Mouse (Mus musculus) olfactory bulb, adult 2 months (tissue): Measurements from ENCODE around the gene Arhgef3. TPM values are rescaled to one million over a fixed set of nuclear protein-coding genes. Genes with fewer than 3 reads are reported as not detected.
A peak's percentile ranks its signal among the peaks of the same experiment; 100 is the strongest.

Experiments
- H3K27ac ChIP-seq: fragments of 200-500 bp; 2 replicates; pipeline ENCODE4 v1.5.1; 2012; ENCODE audit warnings: low read depth, low read length; ENCODE audit not compliant: insufficient read depth
- H3K4me1 ChIP-seq: fragments of 200-500 bp; 2 replicates; pipeline ENCODE4 v1.6.1; 2012; ENCODE audit warnings: low read length; ENCODE audit not compliant: control insufficient read depth, insufficient read depth
- H3K4me3 ChIP-seq: fragments of 200-500 bp; 2 replicates; pipeline ENCODE4 v1.5.1; 2012; ENCODE audit warnings: mild to moderate bottlenecking, low read depth, low read length, moderate library complexity; ENCODE audit not compliant: insufficient read depth
- CTCF ChIP-seq: fragments of 200-500 bp; IDR thresholded peaks from 2 replicates; pipeline ENCODE4 v1.5.1; 2012; ENCODE audit warnings: low read depth, mild to moderate bottlenecking, low read length, moderate library complexity; ENCODE audit not compliant: insufficient read depth
- POLR2A ChIP-seq: fragments of 200-500 bp; IDR thresholded peaks from 2 replicates; pipeline ENCODE4 v1.6.1; 2012; ENCODE audit warnings: mild to moderate bottlenecking, low read depth, low read length, moderate library complexity; ENCODE audit not compliant: insufficient read depth
- WGBS: fragments of 180-500 bp; shearing (Covaris S2); methylation state at CpG from one replicate; pipeline ENCODE4 v1.1.7; 2018; 5-methylcytosine and 5-hydroxymethylcytosine counted together
- polyA plus RNA-seq: library from polyadenylated mRNA; stranded (reverse); fragments of >200 nt; gene quantifications from 2 replicates; pipeline ENCODE4 v1.2.4, GENCODE M21; 2012; ENCODE audit warnings: low replicate concordance; ENCODE audit not compliant: missing spikeins, insufficient read depth, insufficient read length

Gene Arhgef3
- polyA plus RNA-seq, 1 experiment: not detected

DNA sequence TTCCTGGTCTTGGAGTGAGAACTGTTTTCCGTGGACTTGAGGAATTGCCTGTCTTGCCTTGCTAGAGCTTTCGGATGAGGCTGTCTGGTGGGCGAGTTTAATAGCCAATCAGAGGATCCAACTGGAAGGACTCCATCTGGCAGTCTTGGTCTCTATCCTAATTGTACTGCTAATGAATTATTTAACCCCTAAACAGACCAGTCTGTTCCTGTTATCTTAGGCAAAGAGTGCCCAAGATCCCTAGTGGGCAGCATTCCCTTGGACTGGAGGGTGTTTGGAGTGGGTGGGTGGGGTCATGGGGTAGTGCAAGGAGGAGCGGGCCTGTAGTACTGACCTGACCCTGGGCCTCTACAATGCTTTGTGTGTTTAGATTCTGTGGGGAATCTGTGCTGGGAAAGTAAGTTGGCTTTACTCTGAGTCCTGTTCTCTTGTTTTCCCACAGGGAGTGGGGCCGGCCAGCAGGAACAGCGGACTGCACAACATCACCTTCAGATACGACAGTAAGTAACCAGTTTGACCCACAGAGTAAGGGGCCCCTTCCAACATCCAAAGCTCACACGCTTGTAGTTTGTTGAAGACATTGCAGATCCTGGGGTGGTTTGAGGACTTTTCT, 38.7 kb upstream of the Arhgef3 start:
- TF ChIP-seq CTCF: no peak
- TF ChIP-seq POLR2A: no peak
- 60% methylated on average over 8 of the region's 8 CpGs for WGBS
- no peak overlapping the region for H3K27ac ChIP-seq

DNA sequence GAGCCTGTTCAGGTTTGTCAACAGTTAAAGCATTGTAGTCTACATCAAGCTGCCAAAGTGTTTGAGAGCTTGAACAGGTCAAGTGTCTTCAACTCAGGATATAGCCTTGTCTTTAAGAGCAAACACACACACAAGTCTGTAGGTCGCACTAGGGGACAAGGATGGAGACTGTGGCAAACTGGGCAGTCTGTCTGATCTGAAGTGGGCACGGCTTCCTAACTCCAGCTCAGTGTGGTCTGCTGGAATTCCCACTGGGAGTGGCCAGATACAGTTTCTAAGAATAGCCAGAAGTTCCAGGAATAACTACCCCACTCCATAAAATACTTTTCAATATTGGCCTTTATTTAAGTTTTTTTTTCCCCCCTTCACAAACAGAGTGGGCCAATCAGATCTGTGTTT, 38.2 kb upstream of the Arhgef3 start:
- Histone ChIP-seq H3K4me1 (no peaks in the 10 kb centered on the region), H3K4me3 (no peak overlapping the region), H3K27ac (no peak overlapping the region)
- 86% methylated on average over 2 of the region's 2 CpGs for WGBS
- TF ChIP-seq CTCF (no peak), POLR2A (no peak)

More for the DNA sequence above, 38.7 kb upstream of the Arhgef3 start:
- Histone ChIP-seq H3K4me3 (no peak overlapping the region), H3K4me1 (no peaks in the 10 kb centered on the region)

DNA sequence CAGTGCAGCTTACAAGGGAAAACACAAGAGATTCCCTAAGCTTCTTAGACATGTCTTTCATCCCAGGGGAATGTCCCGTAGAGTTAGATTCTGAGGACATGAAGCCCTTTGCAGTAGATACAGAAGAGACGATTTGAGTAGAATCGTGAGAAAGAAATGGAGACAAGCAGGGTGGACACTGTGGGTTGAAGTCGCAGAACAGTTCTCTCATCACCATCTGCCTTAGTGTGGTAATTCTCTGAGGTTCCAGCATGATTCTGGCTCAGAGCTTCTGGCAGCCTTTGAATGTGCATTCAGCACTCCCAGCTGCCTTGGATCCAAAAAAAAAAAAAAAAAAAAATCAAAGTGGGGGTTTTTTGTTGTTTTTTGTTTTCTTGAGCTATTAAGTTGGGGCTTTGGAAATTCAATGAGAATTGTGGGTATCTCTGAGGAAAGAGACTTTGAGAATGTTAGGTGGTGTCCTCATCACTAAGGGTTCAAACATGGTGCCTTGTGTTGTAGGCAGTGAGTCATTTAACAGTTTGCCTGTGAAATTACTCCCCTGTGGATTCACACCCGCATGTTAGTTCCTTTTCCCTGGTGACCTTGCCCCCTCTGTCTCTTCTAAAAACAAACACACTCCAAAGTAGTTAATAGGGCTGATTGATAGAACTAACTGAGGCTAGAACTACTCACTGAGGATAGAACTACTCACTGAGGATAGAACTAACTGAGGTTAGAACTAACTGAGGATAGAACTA, 33.0 kb upstream of the Arhgef3 start:
- H3K4me3 ChIP-seq: no peak overlapping the region
- H3K27ac ChIP-seq: no peak overlapping the region
- no peaks in the 10 kb centered on the region for H3K4me1 ChIP-seq
- no peak for TF ChIP-seq CTCF
- 45% methylated on average over 5 of the region's 5 CpGs for WGBS

DNA sequence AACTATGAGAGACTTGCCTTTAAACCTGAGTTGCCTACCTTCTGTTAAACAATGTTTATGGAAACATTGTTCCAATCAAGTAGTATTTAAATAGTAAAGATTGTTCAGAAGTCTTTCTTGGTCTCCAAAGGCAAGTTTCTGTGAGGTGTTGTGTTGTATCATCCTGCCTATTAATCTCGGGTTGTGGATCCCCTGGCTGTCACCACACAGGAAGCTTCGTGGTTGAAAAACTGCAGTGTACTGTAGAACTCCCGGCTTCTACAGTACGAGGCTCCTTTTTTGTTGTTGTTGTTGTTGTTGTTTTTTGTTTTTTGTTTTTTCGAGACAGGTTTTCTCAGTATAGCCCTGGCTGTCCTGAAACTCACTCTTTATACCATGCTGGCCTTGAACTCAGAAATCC, 29.2 kb upstream of the Arhgef3 start:
- TF ChIP-seq CTCF: no peak

DNA sequence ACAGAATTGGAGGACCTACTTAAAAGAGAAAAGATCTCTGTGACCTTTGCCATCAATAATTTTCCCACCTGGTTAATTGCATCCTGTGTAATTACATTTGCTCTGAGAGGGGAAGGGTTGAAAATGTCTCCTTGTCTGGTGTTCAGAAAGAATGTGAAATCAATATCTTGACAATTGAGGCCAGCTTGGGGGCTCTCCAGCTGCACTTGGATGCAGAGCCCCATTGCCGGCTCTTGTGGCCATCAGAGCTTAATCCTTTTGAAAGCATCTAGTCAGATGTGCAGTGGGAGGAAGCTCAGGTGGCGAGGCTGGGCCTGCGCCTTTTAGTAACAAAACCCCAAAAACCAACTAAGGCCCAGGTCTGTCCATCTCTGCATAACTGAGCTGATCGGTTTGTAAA, 28.7 kb upstream of the Arhgef3 start:
- H3K4me3 ChIP-seq: no peak overlapping the region
- no peak overlapping the region for H3K27ac ChIP-seq
- TF ChIP-seq POLR2A (no peak), CTCF (no peak)
- WGBS: 88% methylated on average over 4 of the region's 4 CpGs
- H3K4me1 ChIP-seq: no peaks in the 10 kb centered on the region

More for the DNA sequence above, 29.2 kb upstream of the Arhgef3 start:
- no peaks in the 10 kb centered on the region for H3K4me1 ChIP-seq
- H3K27ac ChIP-seq: no peak overlapping the region
- WGBS: 88% methylated on average over 5 of the region's 5 CpGs
- H3K4me3 ChIP-seq: no peak overlapping the region

DNA sequence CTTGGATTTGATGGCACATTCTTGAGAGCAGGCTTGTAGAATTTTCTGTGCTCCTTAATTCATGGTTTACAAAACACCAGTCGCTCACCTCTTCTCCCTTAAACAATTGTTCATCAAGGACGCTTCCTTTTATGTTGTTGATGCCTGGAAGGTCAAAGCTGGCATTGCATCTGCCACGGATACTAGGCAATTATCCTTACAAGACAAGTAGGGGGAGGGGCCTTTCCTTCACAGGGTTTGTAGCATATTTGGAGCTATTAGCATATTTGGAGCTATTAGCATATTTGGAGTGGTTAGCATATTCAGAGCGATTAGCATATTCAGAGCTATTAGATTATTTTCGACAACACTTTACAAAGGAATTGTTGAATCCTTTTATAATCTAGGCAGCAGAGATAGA, 20.5 kb upstream of the Arhgef3 start:
- TF ChIP-seq CTCF: no peak
- TF ChIP-seq POLR2A: no peak
- Histone ChIP-seq H3K4me3 (no peak overlapping the region), H3K4me1 (no peaks in the 10 kb centered on the region), H3K27ac (no peak overlapping the region)
- 52% methylated on average over 5 of the region's 5 CpGs for WGBS

DNA sequence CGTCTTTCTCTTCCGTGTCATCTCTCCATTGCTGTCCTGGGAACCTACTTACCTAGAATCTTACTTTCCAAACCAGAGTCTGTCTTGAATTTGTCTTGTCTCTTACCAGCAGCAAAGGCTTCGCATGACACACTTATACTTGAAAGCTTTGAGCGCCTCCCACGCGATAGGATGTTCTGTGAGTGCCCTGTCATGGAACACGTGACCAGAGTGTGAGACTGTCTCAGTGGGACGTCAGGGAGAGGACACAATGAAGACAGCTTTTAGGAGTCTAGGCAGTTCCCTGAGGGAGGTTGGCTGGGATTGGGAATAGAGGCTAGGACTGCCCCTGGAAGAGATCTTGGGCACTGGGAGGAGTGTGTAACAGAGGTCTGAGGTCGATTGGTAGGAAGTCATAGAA, 18.6 kb upstream of the Arhgef3 start:
- WGBS: 73% methylated on average over 9 of the region's 9 CpGs
- Histone ChIP-seq H3K4me3 (no peak overlapping the region), H3K27ac (no peak overlapping the region), H3K4me1 (no peaks in the 10 kb centered on the region)
- TF ChIP-seq CTCF: no peak
- TF ChIP-seq POLR2A: no peak

DNA sequence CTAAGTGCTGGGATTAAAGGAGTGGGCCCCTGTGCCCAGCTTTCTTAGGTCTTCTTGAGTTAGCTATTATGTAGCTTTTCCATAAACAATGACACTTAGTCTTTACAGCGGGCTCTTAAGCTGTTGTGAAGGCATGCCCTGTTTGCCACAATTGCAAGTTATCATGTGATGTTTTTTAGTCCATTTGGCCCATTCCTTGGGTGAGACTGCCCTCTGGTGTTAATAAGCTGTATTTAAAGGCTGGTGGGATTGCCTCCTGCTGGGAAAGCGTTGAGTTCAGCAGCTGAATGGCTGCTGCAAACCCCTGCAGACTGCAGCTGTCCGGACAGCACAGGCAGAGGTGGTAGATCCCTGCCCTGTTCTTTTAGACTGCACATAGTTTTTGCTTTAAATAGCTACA, 17.9 kb upstream of the Arhgef3 start:
- Histone ChIP-seq H3K4me1 (no peaks in the 10 kb centered on the region), H3K4me3 (no peak overlapping the region), H3K27ac (no peak overlapping the region)
- TF ChIP-seq POLR2A: no peak
- TF ChIP-seq CTCF: 0 out of 2 replicates have a peak, but pooled peaks have one; percentile 29
- WGBS: 6% methylated on average over 3 of the region's 3 CpGs

DNA sequence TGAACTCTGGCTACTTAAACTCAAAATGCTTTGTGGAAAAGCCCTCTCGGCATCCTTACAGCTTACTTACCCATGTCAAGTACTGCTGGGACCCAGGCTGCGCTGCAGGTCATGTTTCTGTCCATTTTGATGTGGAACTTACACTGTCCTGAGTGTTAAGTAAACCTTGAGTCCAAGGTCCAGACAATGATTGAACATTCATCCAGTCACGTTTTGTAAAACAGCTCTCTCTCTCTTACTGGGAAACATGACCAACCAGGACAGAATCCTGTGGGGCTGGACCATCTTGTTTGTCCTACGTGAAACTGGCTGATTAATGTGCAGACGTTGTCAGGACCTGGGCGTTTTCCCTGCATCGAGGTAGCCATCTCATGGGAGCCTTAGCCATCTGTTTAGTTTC, 13.0 kb upstream of the Arhgef3 start:
- Histone ChIP-seq H3K27ac (no peak overlapping the region), H3K4me1 (peaks cover 3% of the 10 kb centered on the region; the same call in 1 of the 2 replicates), H3K4me3 (no peak overlapping the region)
- WGBS: 86% methylated on average over 7 of the region's 7 CpGs
- TF ChIP-seq POLR2A (no peak), CTCF (no peak)

DNA sequence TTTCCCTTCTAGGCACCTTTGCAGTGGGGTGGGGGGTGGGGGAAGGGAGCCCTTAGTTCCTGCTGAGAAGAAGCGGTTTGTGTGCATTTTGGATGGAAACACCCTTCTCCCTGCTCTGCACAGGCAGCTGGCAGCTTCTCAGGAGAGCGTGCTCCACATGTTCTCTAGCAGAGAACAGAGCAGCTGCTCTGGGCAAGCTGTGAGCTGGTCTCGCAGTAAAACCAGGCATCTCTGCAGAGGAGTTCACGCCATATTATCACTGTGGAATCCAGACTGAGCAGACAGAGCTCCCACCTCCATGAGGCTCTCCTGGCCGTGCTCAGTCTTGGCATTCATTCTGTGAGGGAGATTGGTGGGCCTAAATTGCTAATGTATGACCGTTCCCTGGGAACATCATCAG, 12.0 kb upstream of the Arhgef3 start:
- H3K4me3 ChIP-seq: no peak overlapping the region
- peaks cover 3% of the 10 kb centered on the region; the same call in 1 of the 2 replicates for H3K4me1 ChIP-seq
- no peak overlapping the region for H3K27ac ChIP-seq
- TF ChIP-seq CTCF (no peak), POLR2A (no peak)
- WGBS: 61% methylated on average over 6 of the region's 6 CpGs
